9 mouse cellular contexts compared by ENCODE assay signal in genomic region chr1:74935402-74935801, GRCm38 (mm10). TPM values are rescaled to one million over a fixed set of nuclear protein-coding genes. Genes with fewer than 3 reads are reported as not detected.
DNase-seq lines count a peak whose midpoint lies in the region; ATAC-seq lines count a peak whose summit lies in the region.
"Had no signal": no experiment of that assay in that cellular context is flagged by ENCODE, and none has a peak within 500 bp of the region (broad histone marks: within the 10 kb centered on the region; RNA-seq: fewer than 3 reads in every experiment).

TSS of gene Cfap65 (minus strand) at chr1:74935599.

- no peak for ATAC-seq in lung, embryonic 15.5 days (ENCODE audit: borderline replicate concordance, extremely low read depth, low FRiP score, low TSS enrichment)
- no peak for ATAC-seq in megakaryocyte progenitor cell, adult 5-6 weeks (replicated peaks; ENCODE audit: poor library complexity)

- no peaks in the 10 kb centered on the region for H3K9me3 ChIP-seq in lung, embryonic 15.5 days

- H3K36me3 ChIP-seq in lung, embryonic 15.5 days = no peaks in the 10 kb centered on the region

- peak; percentile 38 to 81 for DNase-seq in adrenal gland, adult (ENCODE audit: inconsistent age in 2 of 2, low spot score in 1 of 2)
- DNase-seq in adrenal gland, postnatal 4 days (ENCODE audit: low spot score in 2 of 2) = no peak
- peak; percentile 67 for DNase-seq in adrenal gland, postnatal 36 days
- DNase-seq in frontal cortex, postnatal 36 days (ENCODE audit: low spot score in 2 of 2) = peak; percentile 81 to 85
- peak; percentile 69 to 70 for DNase-seq in kidney, postnatal 4 days
- DNase-seq in right cerebral cortex, postnatal 25 days = peak; percentile 63

- H3K27me3 ChIP-seq in lung, embryonic 15.5 days = peaks cover 28% of the 10 kb centered on the region

- 0 out of 2 replicates have a peak, but pooled peaks cover 2% of the 10 kb centered on the region for H3K4me1 ChIP-seq in lung, embryonic 15.5 days

- peak within 1 kb of the TSS; percentile 42 for H3K4me2 ChIP-seq in lung, embryonic 15.5 days

- no peak within 1 kb of the TSS for H3K4me3 ChIP-seq in lung, embryonic 15.5 days

- 2% methylated on average over 18 of the region's 18 CpGs for WGBS in lung, embryonic 15.5 days

- H3K9ac ChIP-seq in lung, embryonic 15.5 days = no peak within 1 kb of the TSS

- no peak within 1 kb of the TSS for H3K27ac ChIP-seq in lung, embryonic 15.5 days

RNA-seq across cellular contexts. Expression of gene Cfap65, which starts in this region (rescaled TPM):
- not detected for total RNA-seq in adrenal gland, postnatal 4 days (2021)
- total RNA-seq in adrenal gland, postnatal 36 days (2021) = not detected
- polyA plus RNA-seq in lung, embryonic 15.5 days (2015; fragmentation: Nextera tagmentation; extraction: Ambion mirVana) = 0.81 and 0.97 TPM in 2 replicates
- not detected in 2 replicates for total RNA-seq in megakaryocyte progenitor cell, adult 5-6 weeks (2015)
- not detected in 2 replicates for total RNA-seq in megakaryocyte progenitor cell, adult 5-6 weeks (2017)
- total RNA-seq: neutrophil, adult 5-6 weeks had no signal

Comparison
In these comparisons a context has a peak if more than half of its experiments do, and no peak if none do; other contexts are left out.
1. DNase-seq: peak in adrenal gland, adult (2 of 2), frontal cortex, postnatal 36 days (2 of 2), kidney, postnatal 4 days (2 of 2) and right cerebral cortex, postnatal 25 days (single experiment); none in adrenal gland, postnatal 4 days (0 of 2).
2. Peak in DNase-seq in adrenal gland, postnatal 36 days; RNA of the gene not detected or under 1 TPM.